Mouse (Mus musculus): ENCODE data around the gene Fam185a. TPM values are rescaled to one million over a fixed set of nuclear protein-coding genes. Genes with fewer than 3 reads are reported as not detected.

Gene Fam185a
- 4.3 TPM for total RNA-seq (2023)

DNA sequence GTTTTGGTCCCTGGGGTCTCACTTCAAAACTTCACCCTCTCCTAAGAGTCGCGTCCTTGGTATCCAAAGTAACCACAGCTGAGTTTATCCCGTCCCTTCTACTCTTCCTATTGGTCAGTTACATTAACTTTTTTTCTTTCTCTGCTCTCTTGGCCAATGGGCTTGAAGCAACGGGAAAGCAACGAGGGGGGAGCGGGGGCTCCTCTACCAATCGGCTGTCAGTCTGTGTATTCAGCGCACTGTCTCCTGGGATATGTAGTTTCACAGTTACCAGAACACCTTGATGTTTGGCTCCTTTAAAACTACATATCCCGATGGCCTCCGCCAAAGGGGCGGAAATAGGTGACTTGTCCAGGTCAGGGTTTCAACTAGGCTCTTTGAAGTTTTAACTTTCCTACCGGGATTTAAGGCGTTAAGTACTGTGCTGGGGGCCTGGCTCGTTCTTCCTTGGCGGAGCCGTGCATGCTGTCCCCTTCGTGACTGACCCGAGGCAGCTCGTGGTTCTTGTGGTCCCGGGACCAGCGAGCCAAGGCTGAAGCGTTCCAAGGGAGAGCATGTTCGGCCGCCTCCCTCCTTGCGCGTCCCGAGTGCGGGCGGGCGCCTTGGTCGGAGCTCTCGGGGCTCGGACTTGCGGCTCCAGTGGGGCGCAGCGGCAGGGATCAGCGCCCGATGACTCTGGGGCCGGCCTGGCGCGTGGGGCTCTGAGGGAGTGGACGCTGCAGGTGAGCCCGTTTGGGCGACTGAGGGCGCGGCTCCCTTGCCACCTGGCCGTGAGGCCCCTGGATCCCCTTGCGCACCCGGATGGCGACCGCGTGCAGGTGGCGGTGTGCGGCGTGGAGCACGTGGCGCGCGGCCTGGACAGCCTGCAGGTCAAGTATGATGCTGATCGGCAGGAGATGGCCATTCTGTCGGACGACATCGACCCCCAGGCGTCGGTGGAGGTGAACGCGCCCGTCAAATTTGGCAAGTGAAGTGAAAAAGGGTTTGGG, at the start of gene Fam185a, which contains the start of gene Ccdc146:
Fam185a (plus strand) TSS at position 345 of the 989 bp plus-strand sequence.
Ccdc146 (minus strand) TSS at position 64 of the 989 bp plus-strand sequence.

Other genes with a start within 250 kb of the Fam185a start
- gene Gsap, start 238.7 kb upstream of the Fam185a start, total RNA-seq (2023) = 10.2 TPM
- gene Fgl2, start 52.3 kb upstream of the Fam185a start, total RNA-seq (2023) = 1.4 TPM
- gene Ccdc146, start 281 bp upstream of the Fam185a start, total RNA-seq (2023) = not detected
- not detected for gene Lrrc17, start 118.6 kb downstream of the Fam185a start, total RNA-seq (2023)
- not detected for gene Fbxl13, start 220.7 kb downstream of the Fam185a start, total RNA-seq (2023)
- gene Armc10, start 220.9 kb downstream of the Fam185a start, total RNA-seq (2023) = 36.9 TPM

Data from CD8-positive naive resting alpha-beta T cell, adult 57 days (primary cell).